In the genomic region with DNA sequence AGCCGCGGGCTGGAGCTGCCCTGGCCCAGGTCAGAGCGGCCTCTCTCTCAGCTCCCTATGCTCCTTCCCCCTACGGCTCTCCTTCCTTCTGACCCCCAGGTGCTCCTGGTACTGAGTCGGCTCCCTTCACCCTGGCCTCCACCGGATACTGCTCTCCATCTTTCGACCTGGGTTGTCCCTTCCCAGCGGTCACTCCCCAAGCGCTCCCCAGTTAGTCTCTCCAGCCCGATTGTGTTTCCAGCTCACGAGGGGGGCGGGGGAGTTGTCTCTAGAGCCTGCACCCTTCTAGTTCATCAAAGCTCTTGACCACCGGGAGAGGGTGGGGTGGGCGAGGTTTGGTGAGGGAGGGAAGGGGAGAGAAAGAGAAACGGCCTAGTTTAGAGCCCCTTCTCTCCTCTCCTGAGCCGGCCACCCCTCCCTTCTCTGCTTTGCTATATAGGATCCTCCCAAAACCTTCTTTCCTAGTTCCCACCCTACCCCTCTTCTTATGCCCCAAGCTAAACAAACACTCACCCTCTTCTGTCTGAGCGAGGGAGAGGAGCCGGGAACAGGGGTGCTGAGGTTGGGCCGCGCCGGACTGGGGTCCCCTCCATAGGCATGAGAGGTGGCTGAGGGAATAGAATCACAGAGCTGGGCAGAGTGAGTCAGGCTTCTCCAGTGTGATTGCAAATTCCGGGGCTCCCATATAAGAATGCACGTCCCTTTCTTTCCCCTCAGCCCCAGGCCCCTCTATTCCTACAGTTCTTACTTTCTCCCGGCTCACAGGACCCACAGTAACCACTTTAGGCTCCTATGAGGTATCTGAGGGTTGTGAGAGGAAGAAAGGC, we compare ENCODE assay signal across 8 mouse cellular contexts. TPM values are rescaled to one million over a fixed set of nuclear protein-coding genes. Genes with fewer than 3 reads are reported as not detected.
A peak's percentile ranks its signal among the peaks of the same experiment; 100 is the strongest.
DNase-seq lines count a peak whose midpoint lies in the region; ATAC-seq and TF ChIP-seq lines count a peak whose summit lies in the region.

No protein-coding gene starts in this region.

- peak overlapping the region; percentile 86 for H3K4me2 ChIP-seq in heart, embryonic 11.5 days
- H3K4me2 ChIP-seq in hindbrain, embryonic 13.5 days: peak overlapping the region; percentile 84
- H3K4me2 ChIP-seq in midbrain, embryonic 13.5 days (replicated peaks): peak overlapping the region; percentile 81

- intact Hi-C loops in heart, postnatal 25 days (cut with DNase I): loop anchor here (10.0 kb wide), 1 partner anchor 248 kb away; no protein-coding TSS in a partner anchor

- no peaks in the 10 kb centered on the region for H3K9me3 ChIP-seq in heart, embryonic 11.5 days (replicated peaks; ENCODE audit: control insufficient read depth, low read length)
- no peaks in the 10 kb centered on the region for H3K9me3 ChIP-seq in E14TG2a.4 (ENCODE audit: low read length)
- no peaks in the 10 kb centered on the region for H3K9me3 ChIP-seq in hindbrain, embryonic 13.5 days
- H3K9me3 ChIP-seq in midbrain, embryonic 13.5 days: no peaks in the 10 kb centered on the region

- TF ChIP-seq CTCF in E14TG2a.4 (conservative IDR thresholded peaks at IDR 0.05; ENCODE audit: low read length): no peak

- H3K36me3 ChIP-seq in heart, embryonic 11.5 days (ENCODE audit: control insufficient read depth, insufficient read depth, low read length): no peaks in the 10 kb centered on the region
- 0 out of 2 replicates have a peak, but pooled peaks cover 4% of the 10 kb centered on the region for H3K36me3 ChIP-seq in E14TG2a.4 (ENCODE audit: insufficient read depth, low read length)
- peaks cover 3% of the 10 kb centered on the region; the same call in 1 of the 2 replicates for H3K36me3 ChIP-seq in hindbrain, embryonic 13.5 days
- no peaks in the 10 kb centered on the region for H3K36me3 ChIP-seq in midbrain, embryonic 13.5 days

- H3K4me1 ChIP-seq in heart, embryonic 11.5 days (ENCODE audit: control insufficient read depth, insufficient read depth, low read length): peaks cover 12% of the 10 kb centered on the region
- H3K4me1 ChIP-seq in E14TG2a.4 (replicated peaks; ENCODE audit: low read depth, low read length): peaks cover 61% of the 10 kb centered on the region
- H3K4me1 ChIP-seq in hindbrain, embryonic 13.5 days (replicated peaks): peaks cover 20% of the 10 kb centered on the region
- H3K4me1 ChIP-seq in midbrain, embryonic 13.5 days (replicated peaks): peaks cover 20% of the 10 kb centered on the region

- peak; percentile 57; the same call in 1 of the 2 replicates for ATAC-seq in heart, embryonic 11.5 days (replicated peaks; ENCODE audit: insufficient number of reproducible peaks, low FRiP score, low TSS enrichment)
- ATAC-seq in hindbrain, embryonic 13.5 days (ENCODE audit: low FRiP score): peak; percentile 83
- ATAC-seq in midbrain, embryonic 13.5 days: peak; percentile 84

- WGBS in heart, embryonic 11.5 days (ENCODE audit: insufficient replicate concordance): 2% methylated on average over 23 of the region's 24 CpGs
- 2% methylated on average over 22 of the region's 24 CpGs for WGBS in hindbrain, embryonic 13.5 days
- WGBS in midbrain, embryonic 13.5 days: 1% methylated on average over 24 of the region's 24 CpGs

- peak overlapping the region; percentile 51; the same call in 1 of the 2 replicates for H3K27ac ChIP-seq in heart, embryonic 11.5 days (ENCODE audit: low read depth, low read length)
- peak overlapping the region; percentile 85 for H3K27ac ChIP-seq in hindbrain, embryonic 13.5 days
- H3K27ac ChIP-seq in midbrain, embryonic 13.5 days: peak overlapping the region; percentile 69

- peak overlapping the region; percentile 74 for H3K4me3 ChIP-seq in heart, embryonic 11.5 days (ENCODE audit: low read depth, low read length)
- peak overlapping the region; percentile 86 for H3K4me3 ChIP-seq in E14TG2a.4 (replicated peaks; ENCODE audit: low read length)
- peak overlapping the region; percentile 69 for H3K4me3 ChIP-seq in hindbrain, embryonic 13.5 days
- H3K4me3 ChIP-seq in midbrain, embryonic 13.5 days (replicated peaks): peak overlapping the region; percentile 71

- DNase-seq in heart, postnatal 25 days (ENCODE audit: low spot score): no peak
- DNase-seq in cerebellum, postnatal 10 days: peak; percentile 47 to 63
- DNase-seq in thymus, postnatal 4 days: no peak
- DNase-seq in layer of hippocampus, adult 9-11 months: no peak

- peaks cover 11% of the 10 kb centered on the region for H3K27me3 ChIP-seq in heart, embryonic 11.5 days (ENCODE audit: control insufficient read depth, insufficient read depth, low read length)
- H3K27me3 ChIP-seq in E14TG2a.4 (ENCODE audit: insufficient read depth, low read length): peaks cover 53% of the 10 kb centered on the region
- peaks cover 35% of the 10 kb centered on the region for H3K27me3 ChIP-seq in hindbrain, embryonic 13.5 days
- H3K27me3 ChIP-seq in midbrain, embryonic 13.5 days: peaks cover 21% of the 10 kb centered on the region

- H3K9ac ChIP-seq in heart, embryonic 11.5 days (ENCODE audit: low read depth, low read length): peak overlapping the region; percentile 74
- H3K9ac ChIP-seq in hindbrain, embryonic 13.5 days: peak overlapping the region; percentile 87
- peak overlapping the region; percentile 82 for H3K9ac ChIP-seq in midbrain, embryonic 13.5 days (replicated peaks)

RNA-seq across cellular contexts. Expression of gene Ccdc136, which starts 0.8 kb away (rescaled TPM):
- 27.0 and 30.2 TPM in 2 replicates for polyA plus RNA-seq in heart, embryonic 11.5 days (2014; fragmentation: Nextera tagmentation; extraction: Ambion mirVana)
- 1 to 10 TPM; 1.9 to 3.1 TPM for total RNA-seq in heart, postnatal 25 days (2021)
- polyA plus RNA-seq in hindbrain, embryonic 13.5 days (2015; fragmentation: Nextera tagmentation; extraction: Ambion mirVana): 38.3 and 46.1 TPM in 2 replicates
- polyA plus RNA-seq in midbrain, embryonic 13.5 days (2015; fragmentation: Nextera tagmentation; extraction: Ambion mirVana): 28.6 and 30.4 TPM in 2 replicates

RNA-seq across cellular contexts. Expression of gene Opn1sw, which starts 8.7 kb away (rescaled TPM):
- polyA plus RNA-seq in heart, embryonic 11.5 days (2014; fragmentation: Nextera tagmentation; extraction: Ambion mirVana): 0.27 and 0.30 TPM in 2 replicates
- total RNA-seq in heart, postnatal 25 days (2021): not detected
- polyA plus RNA-seq in hindbrain, embryonic 13.5 days (2015; fragmentation: Nextera tagmentation; extraction: Ambion mirVana): 0.26 and 0.32 TPM in 2 replicates
- 0.30 and 0.41 TPM in 2 replicates for polyA plus RNA-seq in midbrain, embryonic 13.5 days (2015; fragmentation: Nextera tagmentation; extraction: Ambion mirVana)

RNA-seq across cellular contexts. Expression of gene Flnc, which starts 36.1 kb away (rescaled TPM):
- 37.1 and 42.5 TPM in 2 replicates for polyA plus RNA-seq in heart, embryonic 11.5 days (2014; fragmentation: Nextera tagmentation; extraction: Ambion mirVana)
- total RNA-seq in heart, postnatal 25 days (2021): 100 to 1,000 TPM; 201 to 220 TPM
- 5.0 and 5.8 TPM in 2 replicates for polyA plus RNA-seq in hindbrain, embryonic 13.5 days (2015; fragmentation: Nextera tagmentation; extraction: Ambion mirVana)
- polyA plus RNA-seq in midbrain, embryonic 13.5 days (2015; fragmentation: Nextera tagmentation; extraction: Ambion mirVana): 2.8 and 3.8 TPM in 2 replicates

RNA-seq across cellular contexts. Expression of gene Calu, which starts 49.1 kb away (rescaled TPM):
- polyA plus RNA-seq in heart, embryonic 11.5 days (2014; fragmentation: Nextera tagmentation; extraction: Ambion mirVana): 443 and 519 TPM in 2 replicates
- total RNA-seq in heart, postnatal 25 days (2021): 100 to 1,000 TPM; 233 to 264 TPM
- 164 and 168 TPM in 2 replicates for polyA plus RNA-seq in hindbrain, embryonic 13.5 days (2015; fragmentation: Nextera tagmentation; extraction: Ambion mirVana)
- 158 and 166 TPM in 2 replicates for polyA plus RNA-seq in midbrain, embryonic 13.5 days (2015; fragmentation: Nextera tagmentation; extraction: Ambion mirVana)

Comparison
In these comparisons a context has a peak if more than half of its experiments do, and no peak if none do; other contexts are left out.
1. DNase-seq: peak in cerebellum, postnatal 10 days (2 of 2); none in heart, postnatal 25 days (single experiment), thymus, postnatal 4 days (single experiment) and layer of hippocampus, adult 9-11 months (single experiment).
2. Peak in every context shown above with its lines, with median percentiles within 50 percentile points of each other: ATAC-seq, H3K27ac ChIP-seq, H3K4me2 ChIP-seq, H3K4me3 ChIP-seq and H3K9ac ChIP-seq.